Mouse (Mus musculus) right cerebral cortex, postnatal 25 days (tissue): ENCODE data around the gene Atf5.

Experiments used
- DNase-seq: peaks from one replicate; pipeline ENCODE4 v3.0.0; 2022

Gene Atf5

GRCm38 (mm10) chr7:44849416-44850111 is 33.1 kb upstream of the Atf5 start:
- DNase-seq: peak; percentile 92

- DNase-seq: peak; percentile 99
These were observed 32.3 kb upstream of the Atf5 start, which contains the start of the genes Akt1s1 and Tbc1d17 for GRCm38 (mm10) chr7:44848561-44849415. Akt1s1 (plus strand) TSS chr7:44848991. Tbc1d17 (minus strand) TSS chr7:44849079.

GRCm38 (mm10) chr7:44847772-44848171 is 31.3 kb upstream of the Atf5 start:
- no peak for DNase-seq

GRCm38 (mm10) chr7:44846804-44847203 is 30.3 kb upstream of the Atf5 start:
- DNase-seq: no peak

DNA sequence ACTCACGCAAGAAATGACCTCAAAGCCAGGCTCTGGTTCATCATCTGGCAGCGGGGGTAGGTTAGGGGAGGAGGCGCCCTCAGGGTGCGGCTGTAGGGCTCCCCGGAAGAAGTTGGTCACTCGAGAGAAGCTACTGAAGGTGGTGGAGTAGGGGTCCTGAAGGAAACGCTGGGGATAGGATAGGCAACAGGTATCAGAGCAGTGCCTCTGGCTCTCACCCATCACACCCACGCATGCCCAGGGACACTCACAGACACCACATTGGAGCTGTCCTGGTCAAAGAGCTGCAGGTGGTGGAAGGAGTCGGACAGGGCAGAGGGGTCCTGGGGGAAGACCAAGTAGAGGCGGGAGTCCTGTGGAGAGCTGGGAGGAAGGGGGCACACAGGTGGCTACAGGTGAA is 28.5 kb upstream of the Atf5 start:
- DNase-seq: no peak

DNA sequence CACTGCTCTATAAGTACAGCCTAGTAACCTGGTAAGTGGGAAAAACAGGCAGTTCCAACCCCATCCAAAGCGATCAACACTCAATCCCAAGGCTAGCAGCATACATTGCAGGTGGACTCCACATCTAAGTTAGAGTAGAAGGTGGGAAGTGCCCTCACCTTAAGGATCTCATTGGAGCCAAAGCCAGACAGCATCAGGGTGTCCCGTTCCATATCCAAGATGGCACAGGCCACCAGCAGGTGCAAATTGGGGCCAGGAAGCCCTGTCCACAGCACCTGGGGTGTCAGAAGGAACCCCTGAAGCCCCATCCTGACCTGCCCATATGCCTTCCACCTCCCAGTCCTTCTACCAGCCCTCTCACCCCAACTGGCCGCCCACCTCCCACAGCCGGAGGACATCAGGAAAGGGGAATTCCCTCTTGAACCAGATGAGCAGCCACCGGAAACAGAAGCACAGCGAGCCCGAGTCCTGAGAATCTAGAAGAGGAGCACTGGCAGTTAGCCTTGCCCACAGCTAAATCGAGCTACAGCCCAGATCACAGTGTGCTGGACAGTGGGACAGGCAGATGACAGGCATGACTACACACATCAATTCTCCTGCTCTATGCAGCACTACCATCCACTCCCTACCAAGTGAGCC is 25.5 kb upstream of the Atf5 start:
- no peak for DNase-seq

DNA sequence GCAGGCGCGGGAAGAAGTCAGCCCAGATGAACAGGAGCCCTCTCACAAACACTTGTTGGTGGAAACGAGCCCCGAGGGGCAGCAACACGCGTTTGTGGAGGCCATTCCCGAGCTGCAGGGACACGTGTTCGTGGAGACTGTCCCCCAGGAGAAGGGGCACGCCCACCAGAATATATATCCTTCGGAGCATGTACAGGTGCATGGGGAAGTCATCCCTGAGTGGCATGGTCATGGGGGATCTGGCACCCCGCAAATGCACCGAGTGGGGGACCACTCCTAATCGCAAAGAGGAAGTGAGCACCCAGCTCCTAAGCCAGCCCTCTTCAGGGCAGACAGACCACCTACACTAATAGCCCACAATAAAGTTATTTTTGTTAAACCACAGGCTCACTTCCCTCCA is 24.0 kb upstream of the Atf5 start:
- no peak for DNase-seq

GRCm38 (mm10) chr7:44839491-44840191 is 23.2 kb upstream of the Atf5 start:
- peak; percentile 60 for DNase-seq

DNA sequence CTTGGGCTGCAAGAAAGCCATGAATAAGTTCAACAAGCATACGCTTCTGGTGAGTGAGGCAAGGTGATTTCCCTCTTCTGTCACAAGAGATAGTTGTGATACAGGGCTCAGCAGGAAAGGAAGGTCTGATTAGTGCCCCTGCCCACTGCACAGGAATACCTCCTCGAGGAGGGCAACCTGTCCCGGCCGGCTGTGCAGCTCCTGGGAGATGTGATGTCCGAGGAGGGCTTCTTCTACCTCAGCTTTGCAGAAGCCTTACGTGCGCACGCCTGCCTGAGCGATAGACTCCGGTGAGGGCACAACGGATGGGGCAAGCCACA is 22.7 kb upstream of the Atf5 start:
- DNase-seq: no peak

DNA sequence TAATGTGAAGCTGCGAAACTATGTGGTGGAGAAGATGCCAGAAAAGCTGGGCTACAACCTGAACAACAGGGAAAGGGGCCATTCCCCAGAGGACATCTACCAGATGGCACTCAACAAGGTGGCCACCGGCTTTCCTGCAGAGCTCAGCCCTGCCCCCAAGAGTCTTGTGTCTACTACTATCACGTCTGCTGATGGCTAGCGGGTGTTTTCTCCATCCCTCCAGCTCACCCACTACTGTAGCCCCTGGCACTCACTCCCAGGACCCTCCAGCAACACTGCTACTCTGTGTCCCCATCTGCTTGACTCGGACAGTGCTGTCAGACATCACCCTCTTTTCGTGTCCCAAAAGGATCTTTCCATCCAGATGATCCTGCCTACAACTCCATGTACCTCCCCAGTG is 21.6 kb upstream of the Atf5 start:
- DNase-seq: no peak

- no peak for DNase-seq
These were observed 20.1 kb upstream of the Atf5 start for GRCm38 (mm10) chr7:44836423-44837053.

DNA sequence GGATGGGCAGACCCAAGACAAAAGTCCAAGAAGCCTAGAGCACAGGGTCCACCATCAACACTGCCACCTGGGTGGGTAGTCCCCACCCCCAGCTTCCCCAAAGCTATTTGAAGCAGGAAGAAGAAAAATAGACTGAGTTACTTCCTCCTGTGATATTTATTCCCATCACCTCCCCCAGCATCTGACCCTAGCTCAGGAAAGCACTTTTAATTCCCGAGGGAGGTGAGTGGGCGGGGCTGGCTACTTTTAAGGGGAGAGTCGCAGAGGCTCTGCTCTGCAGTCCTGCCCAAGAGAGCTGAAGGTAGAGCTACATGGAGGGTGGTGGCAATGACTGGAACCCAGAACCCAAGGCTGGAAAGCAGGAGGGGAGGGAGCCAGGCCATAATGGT is 19.6 kb upstream of the Atf5 start:
- no peak for DNase-seq

DNA sequence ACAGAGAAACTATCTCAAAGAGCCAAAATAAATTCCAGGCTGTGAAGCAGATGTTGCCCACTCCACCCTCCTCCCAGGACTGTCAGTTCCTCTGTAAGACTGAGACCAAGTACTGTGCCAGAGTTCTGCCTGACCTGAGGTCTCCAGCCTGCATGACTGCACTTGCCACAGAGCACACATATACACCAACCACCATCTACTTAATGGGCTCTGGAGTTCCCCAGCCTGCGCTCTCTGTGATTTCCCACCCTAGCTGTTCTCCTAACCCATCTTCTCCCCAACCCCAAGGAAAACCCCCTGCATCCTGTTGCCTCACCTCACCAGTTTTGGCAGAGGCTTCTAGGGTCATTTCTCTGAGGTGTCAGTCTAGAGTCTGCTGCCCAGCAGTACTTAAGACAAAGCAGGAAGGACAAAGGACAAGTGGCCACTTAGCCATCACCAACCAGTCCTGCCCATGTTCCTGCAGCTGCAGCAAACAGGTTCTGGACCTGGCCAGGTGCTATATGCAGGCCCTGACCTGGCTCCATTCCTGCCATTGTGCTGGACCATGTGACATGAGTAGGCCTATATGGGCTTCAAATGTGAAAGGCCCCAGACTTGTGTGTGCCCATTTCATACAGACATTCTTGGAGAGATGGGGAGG is 19.0 kb upstream of the Atf5 start:
- DNase-seq: no peak

GRCm38 (mm10) chr7:44832763-44833162 is 16.3 kb upstream of the Atf5 start:
- DNase-seq: no peak

GRCm38 (mm10) chr7:44828706-44829105 is 12.2 kb upstream of the Atf5 start:
- DNase-seq: no peak

- no peak for DNase-seq
These were observed 10.3 kb upstream of the Atf5 start for GRCm38 (mm10) chr7:44826771-44827170.

GRCm38 (mm10) chr7:44824872-44825271 is 8.4 kb upstream of the Atf5 start:
- DNase-seq: peak; percentile 67

DNA sequence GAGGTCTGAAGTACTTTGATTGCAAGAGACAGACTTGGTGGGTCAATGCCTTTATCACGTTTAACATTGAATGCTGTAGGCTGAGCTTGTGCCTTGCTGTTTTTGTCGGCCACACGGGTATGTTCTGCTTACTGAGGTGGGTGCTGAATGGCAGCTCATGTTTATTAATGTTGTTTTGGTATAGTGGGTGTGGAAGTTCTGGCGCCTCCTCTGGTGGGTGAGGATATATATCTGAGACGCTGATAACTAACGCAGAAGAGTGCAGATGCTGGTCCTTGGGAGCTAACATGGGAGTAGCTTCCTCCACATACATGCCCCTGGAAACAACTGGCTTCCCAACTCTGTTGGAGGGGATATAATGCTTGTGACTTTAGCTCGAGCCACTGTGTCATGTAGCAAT is 7.0 kb upstream of the Atf5 start:
- no peak for DNase-seq

DNA sequence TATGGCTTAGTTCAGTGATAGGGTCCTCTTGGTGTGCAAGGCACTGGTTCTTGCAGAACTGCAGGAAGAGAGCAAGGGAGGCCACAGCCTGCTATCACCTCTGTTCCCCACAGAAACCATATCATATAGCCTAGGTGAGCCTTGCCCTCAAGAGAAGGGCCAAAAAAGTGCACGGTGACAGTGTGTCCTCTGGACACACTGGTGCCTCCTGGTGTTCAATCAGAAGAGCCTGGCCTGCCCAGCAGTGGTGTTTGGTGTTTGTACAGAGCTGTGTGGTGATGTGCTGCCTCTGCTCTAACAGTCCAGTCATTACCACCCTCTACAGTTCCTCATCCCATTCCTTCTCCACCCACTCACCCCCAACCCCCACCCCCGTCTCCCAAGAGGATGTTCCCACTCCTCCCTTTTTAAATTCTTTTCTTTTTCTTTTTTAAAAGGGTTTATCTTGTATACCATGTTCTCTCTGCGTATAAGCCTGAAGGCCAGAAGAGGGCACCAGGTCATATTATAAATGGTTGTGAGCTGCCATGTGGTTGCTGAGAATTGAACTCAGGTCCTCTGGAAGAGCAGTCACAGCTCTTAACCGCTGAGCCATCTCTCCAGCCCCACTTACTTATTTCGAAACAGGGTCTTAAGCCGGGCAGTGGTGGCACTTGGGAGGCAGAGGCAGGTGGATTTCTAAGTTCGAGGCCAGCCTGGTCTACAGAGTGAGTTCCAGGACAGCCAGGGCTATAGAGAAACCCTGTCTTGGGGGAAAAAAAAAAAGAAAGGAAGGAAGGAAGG is 5.4 kb upstream of the Atf5 start:
- DNase-seq: peak; percentile 2

DNA sequence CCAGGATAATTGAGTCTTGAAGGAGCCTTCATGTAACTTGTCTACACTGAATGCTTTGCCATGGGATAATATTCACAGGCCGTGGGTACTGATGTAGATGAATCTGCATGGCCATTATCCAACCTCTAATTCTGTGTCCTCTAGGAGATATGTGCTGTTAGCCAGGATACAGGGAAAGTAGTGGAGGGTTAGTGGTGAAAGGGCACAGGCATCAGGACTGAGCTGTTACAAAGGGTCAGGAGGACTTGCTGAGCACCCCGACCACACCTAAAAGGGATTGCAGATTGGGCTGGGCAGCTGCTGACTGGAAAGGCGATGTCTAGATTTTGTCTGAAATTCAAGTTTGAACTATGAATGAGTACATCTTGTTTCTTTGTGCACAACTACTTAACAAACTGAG is 4.1 kb upstream of the Atf5 start:
- DNase-seq: no peak

- DNase-seq: no peak
These were observed 3.4 kb upstream of the Atf5 start for GRCm38 (mm10) chr7:44819863-44820262.
